Mouse (Mus musculus): ENCODE results near the gene Pfkfb1.

DNA sequence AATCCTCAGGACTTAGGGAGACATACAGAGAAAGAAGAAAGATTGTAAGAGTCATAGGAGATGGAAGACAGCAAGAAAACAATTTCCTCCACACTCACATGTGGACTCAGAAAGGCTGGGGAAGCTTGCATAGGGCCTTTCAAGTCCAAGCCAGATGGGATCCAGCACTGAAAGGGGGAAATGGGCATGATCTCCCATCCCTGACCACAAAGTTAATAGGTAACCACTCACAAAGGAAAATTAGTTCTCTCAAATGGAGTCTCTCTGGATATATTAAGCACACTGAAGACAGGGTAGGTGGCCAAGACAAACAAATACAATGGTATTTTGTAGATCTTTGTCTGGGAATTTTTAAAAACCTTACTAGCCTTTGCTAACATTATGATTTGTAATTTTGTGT lies 6.1 kb upstream of the Pfkfb1 start:
- TF ChIP-seq POLR2A (IDR thresholded peaks at IDR 0.05; ENCODE audit: insufficient read depth, low read depth, low read length) (no peak), CTCF (IDR thresholded peaks at IDR 0.05; ENCODE audit: insufficient read depth, low read depth, low read length) (no peak)
